Mouse (Mus musculus): Measurements from ENCODE around the gene Cd200r1. TPM values are rescaled to one million over a fixed set of nuclear protein-coding genes. Genes with fewer than 3 reads are reported as not detected.
"Not testable (repeated sequence)": the region's sequence is repeated elsewhere in the genome, so short reads cannot be mapped to it uniquely, and the experiment has no call there.

The Cd200r1 gene
- total RNA-seq, 4 experiments from 2014 or later = 0.16 TPM; not detected in 3

GRCm38 (mm10) chr16:44766320-44766892 is 870 bp downstream of the Cd200r1 start:
- no peak for DNase-seq (ENCODE audit: low spot score in 2 of 2)

GRCm38 (mm10) chr16:44767506-44767905 is 2.0 kb downstream of the Cd200r1 start:
- no peak for DNase-seq (ENCODE audit: low spot score in 2 of 2)

GRCm38 (mm10) chr16:44767967-44768366 is 2.4 kb downstream of the Cd200r1 start:
- no peak for DNase-seq (ENCODE audit: low spot score in 2 of 2)

GRCm38 (mm10) chr16:44772577-44772976 is 7.0 kb downstream of the Cd200r1 start:
- DNase-seq (ENCODE audit: low spot score in 2 of 2) = no peak

GRCm38 (mm10) chr16:44773673-44774072 is 8.1 kb downstream of the Cd200r1 start:
- DNase-seq (ENCODE audit: low spot score in 2 of 2) = no peak

- no peak for DNase-seq (ENCODE audit: low spot score in 2 of 2)
Measured at GRCm38 (mm10) chr16:44774201-44774600, 8.7 kb downstream of the Cd200r1 start.

GRCm38 (mm10) chr16:44778538-44779147 is 13.1 kb downstream of the Cd200r1 start:
- no peak for DNase-seq (ENCODE audit: low spot score in 2 of 2)

GRCm38 (mm10) chr16:44779494-44779893 is 14.0 kb downstream of the Cd200r1 start:
- DNase-seq (ENCODE audit: low spot score in 2 of 2) = no peak

GRCm38 (mm10) chr16:44780751-44781150 is 15.2 kb downstream of the Cd200r1 start:
- no peak for DNase-seq (ENCODE audit: low spot score in 2 of 2)

- no peak for DNase-seq (ENCODE audit: low spot score in 2 of 2)
Measured at GRCm38 (mm10) chr16:44786934-44787333, 21.4 kb downstream of the Cd200r1 start.

GRCm38 (mm10) chr16:44794416-44794815 is 28.9 kb downstream of the Cd200r1 start:
- DNase-seq (ENCODE audit: low spot score in 2 of 2) = no peak

- DNase-seq (ENCODE audit: low spot score in 2 of 2) = no peak
Measured at GRCm38 (mm10) chr16:44805976-44806375, 40.4 kb downstream of the Cd200r1 start.

- not testable (repeated sequence) for DNase-seq (ENCODE audit: low spot score in 2 of 2)
Measured at GRCm38 (mm10) chr16:44810223-44810622, 44.7 kb downstream of the Cd200r1 start.

- DNase-seq (ENCODE audit: low spot score in 2 of 2) = no peak
Measured at GRCm38 (mm10) chr16:44811544-44811943, 46.0 kb downstream of the Cd200r1 start, which contains the start of gene Cd200r4. Gene Cd200r4, plus strand, starts transcription at chr16:44811733.

- DNase-seq (ENCODE audit: low spot score in 2 of 2) = no peak
Measured at GRCm38 (mm10) chr16:44812468-44813065, 47.0 kb downstream of the Cd200r1 start.

GRCm38 (mm10) chr16:44818010-44818409 is 52.5 kb downstream of the Cd200r1 start:
- DNase-seq (ENCODE audit: low spot score in 2 of 2) = no peak

- DNase-seq (ENCODE audit: low spot score in 2 of 2) = no peak
Measured at GRCm38 (mm10) chr16:44820545-44820944, 55.0 kb downstream of the Cd200r1 start.

GRCm38 (mm10) chr16:44832286-44832685 is 66.8 kb downstream of the Cd200r1 start:
- no peak for DNase-seq (ENCODE audit: low spot score in 2 of 2)

- DNase-seq (ENCODE audit: low spot score in 2 of 2) = not testable (repeated sequence)
Measured at GRCm38 (mm10) chr16:44833189-44833588, 67.7 kb downstream of the Cd200r1 start.

Data from gastrocnemius, adult 8-10 months (tissue).